9 mouse cellular contexts compared by ENCODE assay signal in the genomic region with DNA sequence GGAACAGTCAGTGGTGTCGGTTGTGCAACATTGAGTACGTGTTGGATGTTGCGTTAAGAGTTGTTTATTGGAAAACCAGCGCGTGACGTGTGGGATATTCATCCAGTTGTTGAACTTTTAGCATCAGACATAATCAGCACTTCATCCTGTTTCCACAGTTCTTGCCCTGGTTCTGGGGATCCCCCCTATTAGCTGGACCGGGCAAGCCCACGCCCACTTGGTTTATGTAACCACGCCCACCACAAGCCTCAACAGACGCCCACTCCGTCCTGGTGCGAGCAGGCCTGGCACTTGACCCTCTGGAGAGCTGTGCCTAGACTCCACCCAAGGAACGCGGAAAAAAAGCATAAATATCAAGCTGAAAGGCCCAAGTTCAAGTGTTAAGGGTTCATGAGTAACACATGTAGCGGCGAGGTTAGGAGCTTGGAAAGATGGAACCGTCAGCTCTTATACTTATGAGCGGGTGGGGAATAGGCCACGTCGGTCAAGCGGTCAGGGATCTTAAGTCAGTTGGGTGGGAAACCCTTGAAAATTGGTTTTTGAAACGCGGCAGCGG. TPM values are rescaled to one million over a fixed set of nuclear protein-coding genes. Genes with fewer than 3 reads are reported as not detected.
DNase-seq lines count a peak whose midpoint lies in the region; ATAC-seq and TF ChIP-seq lines count a peak whose summit lies in the region.
"Had no signal": no experiment of that assay in that cellular context is flagged by ENCODE, and none has a peak within 500 bp of the region (broad histone marks: within the 10 kb centered on the region; RNA-seq: fewer than 3 reads in every experiment).

No protein-coding gene starts in this region.

- ATAC-seq in hindbrain, embryonic 16.5 days, result peak; percentile 9
- ATAC-seq in liver, embryonic 12.5 days, result 0 out of 2 replicates have a peak, but pooled peaks have one; percentile 3

- no peaks in the 10 kb centered on the region for H3K9me3 ChIP-seq in hindbrain, embryonic 16.5 days (ENCODE audit: control insufficient read depth, low read length)
- H3K9me3 ChIP-seq in liver, embryonic 12.5 days (replicated peaks), result no peaks in the 10 kb centered on the region

- peak overlapping the region; percentile 99 for H3K27ac ChIP-seq in gastrocnemius, adult 2 months
- H3K27ac ChIP-seq in hindbrain, embryonic 16.5 days (ENCODE audit: low read depth, low read length), result peak overlapping the region; percentile 93
- peak overlapping the region; percentile 98 for H3K27ac ChIP-seq in liver, embryonic 12.5 days

- H3K4me1 ChIP-seq in hindbrain, embryonic 16.5 days (ENCODE audit: control insufficient read depth, insufficient read depth, low read depth, low read length), result peaks cover 25% of the 10 kb centered on the region
- H3K4me1 ChIP-seq in liver, embryonic 12.5 days, result peaks cover 40% of the 10 kb centered on the region

- TF ChIP-seq CTCF in gastrocnemius, adult 2 months (IDR thresholded peaks at IDR 0.05), result no peak

- 15% methylated on average over 24 of the region's 24 CpGs for WGBS in hindbrain, embryonic 16.5 days
- 18% methylated on average over 24 of the region's 24 CpGs for WGBS in liver, embryonic 12.5 days (ENCODE audit: insufficient replicate concordance)

- peak; percentile 43 to 57 for DNase-seq in layer of hippocampus, adult 18-20 months (ENCODE audit: low spot score in 2 of 2)
- no peak for DNase-seq in layer of hippocampus, postnatal 36 days
- peak; percentile 82 for DNase-seq in cerebellum, adult 9-11 months
- peak; percentile 75 for DNase-seq in gastrocnemius, adult 2 months
- peak; percentile 59 to 77 for DNase-seq in monocyte, adult 2 months (ENCODE audit: low read depth in 1 of 2, low spot score in 2 of 2)
- DNase-seq in thymus, postnatal 10 days (ENCODE audit: low spot score in 2 of 2), result peak; percentile 28 to 49

- peak overlapping the region; percentile 62 for H3K9ac ChIP-seq in hindbrain, embryonic 16.5 days (ENCODE audit: low read depth, low read length)
- peak overlapping the region; percentile 71 for H3K9ac ChIP-seq in liver, embryonic 12.5 days

- intact Hi-C loops in gastrocnemius, adult 2 months (cut with DNase I), result loop anchor here (2.0 kb wide), 1 partner anchor 15 kb away; no protein-coding TSS in a partner anchor

- H3K27me3 ChIP-seq in hindbrain, embryonic 16.5 days (replicated peaks; ENCODE audit: control insufficient read depth, insufficient read depth, low read length), result no peaks in the 10 kb centered on the region
- no peaks in the 10 kb centered on the region for H3K27me3 ChIP-seq in liver, embryonic 12.5 days (replicated peaks)
- H3K27me3 ChIP-seq: Patski had no signal

- peak overlapping the region; percentile 93 for H3K4me3 ChIP-seq in gastrocnemius, adult 2 months
- H3K4me3 ChIP-seq in hindbrain, embryonic 16.5 days (ENCODE audit: low read length), result peak overlapping the region; percentile 86
- H3K4me3 ChIP-seq in liver, embryonic 12.5 days, result peak overlapping the region; percentile 83

- H3K36me3 ChIP-seq in hindbrain, embryonic 16.5 days (ENCODE audit: control insufficient read depth, insufficient read depth, low read length), result peaks cover 17% of the 10 kb centered on the region
- H3K36me3 ChIP-seq in liver, embryonic 12.5 days, result peaks cover 47% of the 10 kb centered on the region

- H3K4me2 ChIP-seq in hindbrain, embryonic 16.5 days (ENCODE audit: low read length), result peak overlapping the region; percentile 83
- H3K4me2 ChIP-seq in liver, embryonic 12.5 days, result peak overlapping the region; percentile 97

RNA-seq across cellular contexts. Expression of gene Ell, which starts 1.2 kb away (rescaled TPM):
- total RNA-seq in layer of hippocampus, adult 18-20 months (2021), result 10 to 100 TPM; 18.9 to 21.8 TPM
- 10 to 100 TPM; 18.6 to 23.4 TPM for total RNA-seq in layer of hippocampus, postnatal 36 days (2021)
- 10 to 100 TPM; 11.9 to 14.6 TPM for total RNA-seq in gastrocnemius, adult 2 months (2021)
- polyA plus RNA-seq in hindbrain, embryonic 16.5 days (2015; fragmentation: Nextera tagmentation; extraction: Ambion mirVana), result 14.9 and 19.2 TPM in 2 replicates
- polyA plus RNA-seq in liver, embryonic 12.5 days (2016; fragmentation: Nextera tagmentation; extraction: Ambion mirVana), result 13.1 TPM in 2 replicates

RNA-seq across cellular contexts. Expression of gene Kxd1, which starts 10.3 kb away (rescaled TPM):
- total RNA-seq in layer of hippocampus, adult 18-20 months (2021), result 10 to 100 TPM; 40.6 to 45.6 TPM
- total RNA-seq in layer of hippocampus, postnatal 36 days (2021), result 10 to 100 TPM; 38.2 to 38.3 TPM
- total RNA-seq in gastrocnemius, adult 2 months (2021), result 10 to 100 TPM; 70.4 to 83.9 TPM
- polyA plus RNA-seq in hindbrain, embryonic 16.5 days (2015; fragmentation: Nextera tagmentation; extraction: Ambion mirVana), result 45.2 and 45.4 TPM in 2 replicates
- polyA plus RNA-seq in liver, embryonic 12.5 days (2016; fragmentation: Nextera tagmentation; extraction: Ambion mirVana), result 44.7 and 45.0 TPM in 2 replicates

RNA-seq across cellular contexts. Expression of gene Fkbp8, which starts 10.6 kb away (rescaled TPM):
- total RNA-seq in layer of hippocampus, adult 18-20 months (2021), result 100 to 1,000 TPM; 450 to 467 TPM
- 100 to 1,000 TPM; 436 to 447 TPM for total RNA-seq in layer of hippocampus, postnatal 36 days (2021)
- total RNA-seq in gastrocnemius, adult 2 months (2021), result 100 to 1,000 TPM; 108 to 112 TPM
- polyA plus RNA-seq in hindbrain, embryonic 16.5 days (2015; fragmentation: Nextera tagmentation; extraction: Ambion mirVana), result 429 and 441 TPM in 2 replicates
- polyA plus RNA-seq in liver, embryonic 12.5 days (2016; fragmentation: Nextera tagmentation; extraction: Ambion mirVana), result 223 and 224 TPM in 2 replicates

RNA-seq across cellular contexts. Expression of gene Uba52, which starts 27.5 kb away (rescaled TPM):
- 1,000 to 10,000 TPM; 1,062 to 1,079 TPM for total RNA-seq in layer of hippocampus, adult 18-20 months (2021)
- total RNA-seq in layer of hippocampus, postnatal 36 days (2021), result 100 to 1,000 TPM; 947 to 957 TPM
- 100 to 1,000 TPM; 777 to 924 TPM for total RNA-seq in gastrocnemius, adult 2 months (2021)
- polyA plus RNA-seq in hindbrain, embryonic 16.5 days (2015; fragmentation: Nextera tagmentation; extraction: Ambion mirVana), result 576 and 598 TPM in 2 replicates
- 841 and 876 TPM in 2 replicates for polyA plus RNA-seq in liver, embryonic 12.5 days (2016; fragmentation: Nextera tagmentation; extraction: Ambion mirVana)

RNA-seq across cellular contexts. Expression of gene Rex1bd, which starts 31.6 kb away (rescaled TPM):
- 100 to 1,000 TPM in 1 of 2 experiments, 10 to 100 TPM in 1; 96.5 to 104 TPM for total RNA-seq in layer of hippocampus, adult 18-20 months (2021)
- 100 to 1,000 TPM in 1 of 2 experiments, 10 to 100 TPM in 1; 97.5 to 102 TPM for total RNA-seq in layer of hippocampus, postnatal 36 days (2021)
- 100 to 1,000 TPM; 146 to 148 TPM for total RNA-seq in gastrocnemius, adult 2 months (2021)
- polyA plus RNA-seq in hindbrain, embryonic 16.5 days (2015; fragmentation: Nextera tagmentation; extraction: Ambion mirVana), result 173 and 192 TPM in 2 replicates
- polyA plus RNA-seq in liver, embryonic 12.5 days (2016; fragmentation: Nextera tagmentation; extraction: Ambion mirVana), result 85.6 and 86.6 TPM in 2 replicates

Comparison
In these comparisons a context has a peak if more than half of its experiments do, and no peak if none do; other contexts are left out.
1. DNase-seq: peak in layer of hippocampus, adult 18-20 months (2 of 2), cerebellum, adult 9-11 months (single experiment), gastrocnemius, adult 2 months (single experiment), monocyte, adult 2 months (2 of 2) and thymus, postnatal 10 days (2 of 2); none in layer of hippocampus, postnatal 36 days (0 of 2).
2. Peak in every context shown above with its lines, with median percentiles within 50 percentile points of each other: H3K27ac ChIP-seq and H3K4me3 ChIP-seq.